Mouse (Mus musculus) stomach, embryonic 14.5 days (tissue): ENCODE measurements around the gene Gdpd4. TPM values are rescaled to one million over a fixed set of nuclear protein-coding genes. Genes with fewer than 3 reads are reported as not detected.

Source experiments
- ATAC-seq: fragments of 200-750 bp; cut with Nextera tagmentation; 2 replicates; pipeline ENCODE4 v1.8.0; 2017; ENCODE audit warnings: low read depth, moderate TSS enrichment; ENCODE audit not compliant: insufficient number of reproducible peaks, insufficient read depth, low FRiP score
- H3K27ac ChIP-seq: fragments of 300-500 bp; sonication (generic); 2 replicates; pipeline ENCODE4 v1.5.1; 2014; ENCODE audit warnings: mild to moderate bottlenecking, low read length, moderate library complexity, mixed read lengths
- H3K27me3 ChIP-seq: fragments of 300-500 bp; sonication (generic); 2 replicates; pipeline ENCODE4 v1.6.1; 2014; ENCODE audit warnings: low read length, control low read depth, mixed read lengths; ENCODE audit not compliant: control insufficient read depth, insufficient read depth
- H3K36me3 ChIP-seq: fragments of 300-500 bp; sonication (generic); 2 replicates; pipeline ENCODE4 v1.6.1; 2014; ENCODE audit warnings: mild to moderate bottlenecking, control low read depth, low read length, moderate library complexity, mixed read lengths; ENCODE audit not compliant: control insufficient read depth, insufficient read depth
- H3K4me1 ChIP-seq: fragments of 300-500 bp; sonication (generic); 2 replicates; pipeline ENCODE4 v1.6.1; 2014; ENCODE audit warnings: low read length, control low read depth, mixed read lengths; ENCODE audit not compliant: control insufficient read depth, insufficient read depth
- H3K4me2 ChIP-seq: fragments of 300-500 bp; sonication (generic); replicated peaks from 2 replicates; pipeline ENCODE4 v1.6.1; 2014; ENCODE audit warnings: low read depth, low read length, control low read depth
- H3K4me3 ChIP-seq: fragments of 300-500 bp; sonication (generic); 2 replicates; pipeline ENCODE4 v1.5.1; 2014; ENCODE audit warnings: low read depth, low read length, control low read depth
- H3K9ac ChIP-seq: fragments of 300-500 bp; sonication (generic); replicated peaks from 2 replicates; pipeline ENCODE4 v1.6.1; 2014; ENCODE audit warnings: low read depth, mild to moderate bottlenecking, control low read depth, low read length, moderate library complexity, mixed read lengths
- H3K9me3 ChIP-seq: fragments of 300-500 bp; sonication (generic); 2 replicates; pipeline ENCODE4 v1.6.1; 2016; ENCODE audit warnings: low read depth, low read length, control low read depth; ENCODE audit not compliant: control insufficient read depth
- WGBS: fragments of 180-500 bp; shearing (Covaris S2); extraction: QIAGEN DNeasy Blood & Tissue Kit; methylation state at CpG from one replicate; pipeline ENCODE4 v1.1.7; 2014; 5-methylcytosine and 5-hydroxymethylcytosine counted together
- polyA plus RNA-seq: library from polyadenylated mRNA; unstranded; fragments of >200 nt; fragmentation: Nextera tagmentation; extraction: Ambion mirVana; gene quantifications from 2 replicates; pipeline ENCODE4 v1.2.1, GENCODE M21; 2014

Gdpd4 gene
- polyA plus RNA-seq, 1 experiment from 2014 or later: not detected

GRCm38 (mm10) chr7:98097557-98097956 is 177.8 kb downstream of the Gdpd4 start:
- Histone ChIP-seq H3K4me2 (no peak overlapping the region), H3K9me3 (no peaks in the 10 kb centered on the region), H3K9ac (no peak overlapping the region), H3K4me1 (no peaks in the 10 kb centered on the region), H3K36me3 (no peaks in the 10 kb centered on the region), H3K27ac (no peak overlapping the region), H3K4me3 (no peak overlapping the region), H3K27me3 (no peaks in the 10 kb centered on the region)
- ATAC-seq: no peak
- 92% methylated on average over 8 of the region's 8 CpGs for WGBS

Other genes with a start within 250 kb of the Gdpd4 start
- 179 and 182 TPM in 2 replicates for gene Clns1a, start 223.3 kb upstream of the Gdpd4 start, polyA plus RNA-seq
- gene Aqp11, start 181.7 kb upstream of the Gdpd4 start, polyA plus RNA-seq: 12.1 and 13.3 TPM in 2 replicates
- gene Pak1, start 131.4 kb upstream of the Gdpd4 start, polyA plus RNA-seq: 35.7 and 36.2 TPM in 2 replicates
- gene Myo7a, start 199.6 kb downstream of the Gdpd4 start, polyA plus RNA-seq: 10.1 and 12.7 TPM in 2 replicates
- 0.33 TPM in 1 of 2 replicates, not detected in the other for gene Omp, start 225.5 kb downstream of the Gdpd4 start, polyA plus RNA-seq